In genomic region chr11:119602177-119602700, GRCm38 (mm10) we compare ENCODE assay signal across 8 mouse cellular contexts. TPM values are rescaled to one million over a fixed set of nuclear protein-coding genes. Genes with fewer than 3 reads are reported as not detected.
A peak's percentile ranks its signal among the peaks of the same experiment; 100 is the strongest.
DNase-seq lines count a peak whose midpoint lies in the region; ATAC-seq and TF ChIP-seq lines count a peak whose summit lies in the region.

No protein-coding gene starts in this region.

- 34% methylated on average over 10 of the region's 10 CpGs for WGBS in kidney, embryonic 16.5 days
- 36% methylated on average over 10 of the region's 10 CpGs for WGBS in hindbrain, embryonic 15.5 days
- WGBS in midbrain, embryonic 15.5 days: 32% methylated on average over 10 of the region's 10 CpGs

- TF ChIP-seq CTCF in brain, embryonic 14.5 days (IDR thresholded peaks at IDR 0.05; ENCODE audit: borderline replicate concordance, extremely low read depth, insufficient read depth, insufficient read length): no peak

- TF ChIP-seq POLR2A in brain, embryonic 14.5 days (IDR thresholded peaks at IDR 0.05; ENCODE audit: borderline replicate concordance, extremely low read depth, insufficient read depth, insufficient read length, poor library complexity, severe bottlenecking): no peak

- no peaks in the 10 kb centered on the region for H3K27me3 ChIP-seq in kidney, embryonic 16.5 days (ENCODE audit: insufficient read depth, low read length)
- H3K27me3 ChIP-seq in hindbrain, embryonic 15.5 days: no peaks in the 10 kb centered on the region
- no peaks in the 10 kb centered on the region for H3K27me3 ChIP-seq in midbrain, embryonic 15.5 days (replicated peaks)

- H3K9ac ChIP-seq in kidney, embryonic 16.5 days (replicated peaks; ENCODE audit: low read length): no peak overlapping the region; the same call in 1 of the 2 replicates
- H3K9ac ChIP-seq in hindbrain, embryonic 15.5 days: peak overlapping the region; percentile 94
- peak overlapping the region; percentile 20; the same call in 1 of the 2 replicates for H3K9ac ChIP-seq in midbrain, embryonic 15.5 days

- no peak for ATAC-seq in kidney, embryonic 16.5 days (ENCODE audit: low FRiP score, low TSS enrichment)
- ATAC-seq in hindbrain, embryonic 15.5 days (ENCODE audit: low FRiP score, low read depth): no peak
- no peak for ATAC-seq in midbrain, embryonic 15.5 days (replicated peaks)
- no peak for ATAC-seq in activated CD4-positive, CD25-positive, alpha-beta regulatory T cell, adult 4 months

- peak overlapping the region; percentile 79 for H3K4me3 ChIP-seq in kidney, embryonic 16.5 days (ENCODE audit: low read length)
- H3K4me3 ChIP-seq in hindbrain, embryonic 15.5 days: peak overlapping the region; percentile 98
- peak overlapping the region; percentile 73 for H3K4me3 ChIP-seq in midbrain, embryonic 15.5 days

- H3K36me3 ChIP-seq in kidney, embryonic 16.5 days (ENCODE audit: insufficient read depth, low read length): no peaks in the 10 kb centered on the region
- 0 out of 2 replicates have a peak, but pooled peaks cover 4% of the 10 kb centered on the region for H3K36me3 ChIP-seq in hindbrain, embryonic 15.5 days
- H3K36me3 ChIP-seq in midbrain, embryonic 15.5 days (replicated peaks): no peaks in the 10 kb centered on the region

- H3K9me3 ChIP-seq in kidney, embryonic 16.5 days (ENCODE audit: low read length): no peaks in the 10 kb centered on the region
- no peaks in the 10 kb centered on the region for H3K9me3 ChIP-seq in hindbrain, embryonic 15.5 days
- H3K9me3 ChIP-seq in midbrain, embryonic 15.5 days: no peaks in the 10 kb centered on the region

- H3K27ac ChIP-seq in kidney, embryonic 16.5 days (ENCODE audit: low read length): no peak overlapping the region
- peak overlapping the region; percentile 90 for H3K27ac ChIP-seq in hindbrain, embryonic 15.5 days (replicated peaks)
- peak overlapping the region; percentile 80 for H3K27ac ChIP-seq in midbrain, embryonic 15.5 days

- DNase-seq in kidney, postnatal 25 days: no peak
- peak; percentile 51 for DNase-seq in brain, embryonic 14.5 days (ENCODE audit: low read depth)
- no peak for DNase-seq in layer of hippocampus, postnatal 14 days (ENCODE audit: low spot score in 2 of 2)
- no peak for DNase-seq in left cerebral cortex, postnatal 10 days (ENCODE audit: extremely low spot score in 1 of 2, low spot score in 2 of 2)

- intact Hi-C loops in left cerebral cortex, postnatal 10 days (cut with DNase I): no loop called here

- H3K4me1 ChIP-seq in kidney, embryonic 16.5 days (ENCODE audit: insufficient read depth, low read length): peaks cover 12% of the 10 kb centered on the region
- peaks cover 20% of the 10 kb centered on the region for H3K4me1 ChIP-seq in hindbrain, embryonic 15.5 days (replicated peaks)
- H3K4me1 ChIP-seq in midbrain, embryonic 15.5 days: peaks cover 13% of the 10 kb centered on the region

- H3K4me2 ChIP-seq in kidney, embryonic 16.5 days (replicated peaks; ENCODE audit: low read depth, low read length): peak overlapping the region; percentile 52
- H3K4me2 ChIP-seq in hindbrain, embryonic 15.5 days: peak overlapping the region; percentile 88
- peak overlapping the region; percentile 84 for H3K4me2 ChIP-seq in midbrain, embryonic 15.5 days

RNA-seq across cellular contexts. Expression of gene Rptor, which starts 0.5 kb away (rescaled TPM):
- polyA plus RNA-seq in kidney, embryonic 16.5 days (2015; fragmentation: Nextera tagmentation; extraction: Ambion mirVana): 9.1 and 9.9 TPM in 2 replicates
- polyA plus RNA-seq in brain, embryonic 14.5 days (2012; rRNA removed): 23.4 and 34.4 TPM in 2 replicates
- 12.7 and 13.3 TPM in 2 replicates for polyA plus RNA-seq in hindbrain, embryonic 15.5 days (2015; fragmentation: Nextera tagmentation; extraction: Ambion mirVana)
- polyA plus RNA-seq in midbrain, embryonic 15.5 days (2015; fragmentation: Nextera tagmentation; extraction: Ambion mirVana): 13.1 and 14.6 TPM in 2 replicates
- 1 to 10 TPM; 6.1 to 6.6 TPM for polyA plus RNA-seq in activated CD4-positive, CD25-positive, alpha-beta regulatory T cell, adult 4 months (2017; shearing (Covaris generic))
- 10 to 100 TPM; 53.4 to 54.1 TPM for total RNA-seq in layer of hippocampus, postnatal 14 days (2021)
- 10 to 100 TPM; 51.5 to 53.9 TPM for total RNA-seq in left cerebral cortex, postnatal 10 days (2021)

RNA-seq across cellular contexts. Expression of gene Nptx1, which starts 54.7 kb away (rescaled TPM):
- 0.54 and 0.86 TPM in 2 replicates for polyA plus RNA-seq in kidney, embryonic 16.5 days (2015; fragmentation: Nextera tagmentation; extraction: Ambion mirVana)
- 9.2 and 14.7 TPM in 2 replicates for polyA plus RNA-seq in brain, embryonic 14.5 days (2012; rRNA removed)
- 16.2 and 20.7 TPM in 2 replicates for polyA plus RNA-seq in hindbrain, embryonic 15.5 days (2015; fragmentation: Nextera tagmentation; extraction: Ambion mirVana)
- 13.6 and 13.7 TPM in 2 replicates for polyA plus RNA-seq in midbrain, embryonic 15.5 days (2015; fragmentation: Nextera tagmentation; extraction: Ambion mirVana)
- polyA plus RNA-seq in activated CD4-positive, CD25-positive, alpha-beta regulatory T cell, adult 4 months (2017; shearing (Covaris generic)): not detected
- 100 to 1,000 TPM; 297 to 306 TPM for total RNA-seq in layer of hippocampus, postnatal 14 days (2021)
- total RNA-seq in left cerebral cortex, postnatal 10 days (2021): 10 to 100 TPM; 53.0 to 60.4 TPM
